Comparison of ENCODE assay signal across 9 mouse cellular contexts in the genomic region with DNA sequence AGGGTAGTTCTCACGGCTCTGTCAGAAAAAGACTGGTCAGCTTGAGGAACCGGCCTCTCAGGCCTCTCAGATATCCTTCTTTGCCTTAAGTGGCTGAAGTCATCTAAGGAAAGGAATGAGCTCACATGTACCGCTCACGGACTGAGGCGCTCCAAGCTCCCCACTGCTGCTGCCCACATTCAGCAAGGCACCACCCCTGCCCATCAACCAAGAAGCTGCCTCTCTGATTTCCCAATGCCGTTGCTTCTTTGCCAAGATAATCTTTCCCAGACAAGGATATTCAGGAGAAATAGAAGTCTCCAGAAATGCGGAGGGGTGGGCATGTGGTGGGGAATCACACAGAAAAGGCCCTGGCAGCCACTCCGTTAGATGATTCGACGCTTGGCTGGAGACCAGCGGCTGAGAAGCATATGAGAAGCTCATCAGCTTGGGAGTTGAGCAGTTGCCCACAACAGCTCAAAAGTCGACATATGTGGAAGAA.
DNase-seq lines count a peak whose midpoint lies in the region; ATAC-seq and TF ChIP-seq lines count a peak whose summit lies in the region.
"Had no signal": no experiment of that assay in that cellular context is flagged by ENCODE, and none has a peak within 500 bp of the region (broad histone marks: within the 10 kb centered on the region; RNA-seq: fewer than 3 reads in every experiment).

No protein-coding gene starts in this region.

- 59% methylated on average over 12 of the region's 12 CpGs for WGBS in stomach, postnatal 0 days

- peak; percentile 28 to 63 for DNase-seq in cerebellum, postnatal 4 days (ENCODE audit: low spot score in 2 of 2)
- DNase-seq in cerebellum, adult 9-10 months = no peak
- peak; percentile 14 for DNase-seq in adrenal gland, postnatal 25 days
- DNase-seq in gastrocnemius, postnatal 36 days = peak; percentile 48 to 59
- DNase-seq in left cerebral cortex, postnatal 14 days (ENCODE audit: low spot score in 2 of 2) = peak; percentile 80 to 92
- peak; percentile 46 for DNase-seq in stomach, postnatal 0 days (ENCODE audit: low spot score)
- no peak for DNase-seq in thymus, postnatal 10 days (ENCODE audit: low spot score in 2 of 2)
- DNase-seq in spleen, postnatal 4 days (ENCODE audit: low spot score in 2 of 2) = no peak

- peak; percentile 47; the same call in 1 of the 2 replicates for ATAC-seq in stomach, postnatal 0 days (ENCODE audit: low FRiP score, low TSS enrichment)

- H3K9me3 ChIP-seq in stomach, postnatal 0 days (ENCODE audit: control insufficient read depth, low read length) = no peaks in the 10 kb centered on the region
- H3K9me3 ChIP-seq: megakaryocyte, embryonic 14.5 days had no signal

- H3K27ac ChIP-seq in stomach, postnatal 0 days (replicated peaks) = no peak overlapping the region

- intact Hi-C loops in gastrocnemius, postnatal 36 days (cut with DNase I) = no loop called here
- intact Hi-C loops in left cerebral cortex, postnatal 14 days (cut with DNase I) = loop anchor here (10.0 kb wide), 1 partner anchor 136 kb away; no protein-coding TSS in a partner anchor

- H3K4me3 ChIP-seq in stomach, postnatal 0 days (ENCODE audit: low read depth, low read length) = no peak overlapping the region
- H3K4me3 ChIP-seq: megakaryocyte, embryonic 14.5 days had no signal

- no peak overlapping the region for H3K9ac ChIP-seq in stomach, postnatal 0 days (ENCODE audit: low read length)

- H3K27me3 ChIP-seq in stomach, postnatal 0 days (ENCODE audit: control insufficient read depth, insufficient read depth, low read length) = no peaks in the 10 kb centered on the region
- H3K27me3 ChIP-seq: megakaryocyte, embryonic 14.5 days had no signal

- H3K4me2 ChIP-seq in stomach, postnatal 0 days (replicated peaks; ENCODE audit: low read depth) = no peak overlapping the region

- TF ChIP-seq EP300 in stomach, postnatal 0 days (optimal IDR thresholded peaks at IDR 0.05) = no peak

- no peaks in the 10 kb centered on the region for H3K4me1 ChIP-seq in stomach, postnatal 0 days (replicated peaks; ENCODE audit: control insufficient read depth, insufficient read depth)

- TF ChIP-seq CTCF in stomach, postnatal 0 days (IDR thresholded peaks at IDR 0.05; ENCODE audit: low read depth) = no peak

- no peaks in the 10 kb centered on the region for H3K36me3 ChIP-seq in stomach, postnatal 0 days (ENCODE audit: control insufficient read depth, insufficient read depth, low read length)

Comparison
In these comparisons a context has a peak if more than half of its experiments do, and no peak if none do; other contexts are left out.
1. DNase-seq: peak in cerebellum, postnatal 4 days (2 of 2), adrenal gland, postnatal 25 days (single experiment), gastrocnemius, postnatal 36 days (2 of 2), left cerebral cortex, postnatal 14 days (2 of 2) and stomach, postnatal 0 days (single experiment); none in cerebellum, adult 9-10 months (single experiment), thymus, postnatal 10 days (0 of 2) and spleen, postnatal 4 days (0 of 2).